Mouse (Mus musculus) megakaryocyte, embryonic 14.5 days (primary cell): ENCODE data around the gene Gripap1.

ENCODE experiments used
- FLI1 ChIP-seq: IDR thresholded peaks from 2 replicates; pipeline ENCODE4 v1.6.1; 2012; ENCODE audit warnings: low read length, inconsistent platforms, mixed read lengths
- GATA1 ChIP-seq: IDR thresholded peaks from 3 replicates; pipeline ENCODE4 v1.6.1; 2012; ENCODE audit warnings: mixed read lengths, low read length, inconsistent platforms, borderline replicate concordance

DNA sequence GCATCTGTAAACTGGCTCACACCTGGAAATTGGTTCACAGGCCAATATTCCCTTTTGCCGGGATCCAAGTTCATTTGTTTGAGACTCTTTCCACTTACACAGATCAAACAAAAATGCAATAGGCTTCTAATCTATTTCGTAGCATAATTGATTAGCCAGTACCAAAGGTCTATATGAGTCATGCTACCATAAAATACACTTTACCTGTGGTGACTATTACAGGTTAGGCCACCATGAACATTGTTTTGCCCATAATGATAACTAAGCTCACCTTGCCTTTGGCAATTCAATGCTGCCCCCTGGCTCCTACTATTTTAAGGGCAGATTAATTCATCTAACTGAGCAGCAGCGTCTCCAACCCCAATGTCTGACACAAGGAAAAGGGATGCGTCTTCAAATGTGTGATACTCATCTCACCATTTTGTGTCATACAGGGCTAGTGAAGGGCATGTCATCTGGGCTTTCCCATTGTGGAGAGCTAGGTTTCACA is 6.9 kb upstream of the Gripap1 start:
- no peak for TF ChIP-seq GATA1
- no peak for TF ChIP-seq FLI1
